ENCODE assay signal across 8 mouse cellular contexts in the genomic region with DNA sequence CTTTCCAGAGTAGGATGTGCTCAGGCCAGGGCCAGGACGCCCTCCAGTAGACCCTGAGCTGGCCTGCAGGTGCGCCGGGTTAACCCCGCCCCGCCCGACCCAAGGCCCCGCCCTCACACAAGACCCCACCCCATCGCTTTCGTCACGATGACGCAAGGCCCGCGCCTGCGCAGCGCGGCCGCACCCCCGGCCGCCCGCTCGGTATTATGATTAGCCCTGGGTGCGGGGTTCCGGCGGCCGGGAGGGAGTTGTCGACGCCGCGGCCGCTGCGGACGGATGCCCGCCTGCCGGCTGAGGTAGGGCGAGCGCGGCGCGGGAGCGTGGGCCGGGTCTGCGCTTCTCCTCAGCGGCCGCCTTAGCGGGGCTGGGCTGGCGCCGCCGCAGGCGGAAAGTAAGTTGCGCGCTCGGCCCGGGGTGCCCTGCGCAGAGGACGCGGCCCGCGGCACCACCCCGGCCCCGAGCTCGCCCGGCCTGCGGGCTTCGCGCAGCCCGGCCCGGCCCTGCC. TPM values are rescaled to one million over a fixed set of nuclear protein-coding genes. Genes with fewer than 3 reads are reported as not detected.
DNase-seq lines count a peak whose midpoint lies in the region; ATAC-seq lines count a peak whose summit lies in the region.

Gene Snrk, plus strand, starts transcription at position 155 of the 505 bp plus-strand sequence.

- H3K4me1 ChIP-seq in hindbrain, embryonic 14.5 days (replicated peaks; ENCODE audit: control insufficient read depth, insufficient read depth, low read length): peaks cover 17% of the 10 kb centered on the region

- under 1% methylated on average over 54 of the region's 67 CpGs for WGBS in hindbrain, embryonic 14.5 days

- peak within 1 kb of the TSS; percentile 81 for H3K4me3 ChIP-seq in hindbrain, embryonic 14.5 days (replicated peaks; ENCODE audit: low read length)

- H3K27me3 ChIP-seq in hindbrain, embryonic 14.5 days (ENCODE audit: control insufficient read depth, insufficient read depth, low read length): no peaks in the 10 kb centered on the region

- H3K36me3 ChIP-seq in hindbrain, embryonic 14.5 days (replicated peaks; ENCODE audit: control insufficient read depth, insufficient read depth): 0 out of 2 replicates have a peak, but pooled peaks cover 3% of the 10 kb centered on the region

- peak within 1 kb of the TSS; percentile 94 for H3K27ac ChIP-seq in hindbrain, embryonic 14.5 days

- peak within 1 kb of the TSS; percentile 68 for H3K4me2 ChIP-seq in hindbrain, embryonic 14.5 days (replicated peaks)

- DNase-seq in T-cell, adult 2 months (ENCODE audit: low spot score): peak; percentile 83
- DNase-seq in cerebellum, postnatal 25 days: peak; percentile 96 to 97
- DNase-seq in frontal cortex, postnatal 36 days (ENCODE audit: low spot score in 2 of 2): peak; percentile 90 to 91
- DNase-seq in hindbrain, embryonic 14.5 days (ENCODE audit: low spot score): peak; percentile 93
- peak; percentile 87 to 91 for DNase-seq in layer of hippocampus, postnatal 25 days (ENCODE audit: extremely low spot score in 1 of 2, low spot score in 1 of 2)
- peak; percentile 92 for DNase-seq in lung, postnatal 14 days
- DNase-seq in ovary, postnatal 36 days (ENCODE audit: low spot score): peak; percentile 88
- DNase-seq in thymus, postnatal 14 days: peak; percentile 89

- peak; percentile 97 for ATAC-seq in hindbrain, embryonic 14.5 days (ENCODE audit: low FRiP score)

- no peaks in the 10 kb centered on the region for H3K9me3 ChIP-seq in hindbrain, embryonic 14.5 days (ENCODE audit: control insufficient read depth, low read length)

- H3K9ac ChIP-seq in hindbrain, embryonic 14.5 days: peak within 1 kb of the TSS; percentile 91

RNA-seq across cellular contexts. Expression of gene Snrk, which starts in this region (rescaled TPM):
- polyA plus RNA-seq in hindbrain, embryonic 14.5 days (2014; fragmentation: Nextera tagmentation; extraction: Ambion mirVana): 58.5 and 65.1 TPM in 2 replicates
- 100 to 1,000 TPM; 100 to 108 TPM for total RNA-seq in layer of hippocampus, postnatal 25 days (2021)

Comparison
In these comparisons a context has a peak if more than half of its experiments do, and no peak if none do; other contexts are left out.
1. Peak in every context shown above with its lines: DNase-seq, ATAC-seq, H3K4me3 ChIP-seq and H3K27ac ChIP-seq.